Mouse (Mus musculus) v-Abl transformed pro-B cells (cell line): Measurements from ENCODE around the gene Capn1.

ENCODE experiments used
- in situ Hi-C, 2 experiments: fragments of 400-800 bp; cut with MboI; formaldehyde crosslinking; loops; one replicate each; pipeline ENCODE4 v1.15.1; 2025; ENCODE audit not compliant: unreplicated experiment in 2 of 2

The Capn1 gene

GRCm38 (mm10) chr19:6015511-6016315 lies at the start of gene Capn1:
TSS of gene Capn1 (minus strand) at chr19:6015897.
- in situ Hi-C loops, result loop anchor here (5.0 kb wide), 3 partner anchors 48 to 93 kb away; partner anchors contain the start of genes Cdc42ep2 (in 1 of the 2) and Pola2 (in 1 of the 2)

DNA sequence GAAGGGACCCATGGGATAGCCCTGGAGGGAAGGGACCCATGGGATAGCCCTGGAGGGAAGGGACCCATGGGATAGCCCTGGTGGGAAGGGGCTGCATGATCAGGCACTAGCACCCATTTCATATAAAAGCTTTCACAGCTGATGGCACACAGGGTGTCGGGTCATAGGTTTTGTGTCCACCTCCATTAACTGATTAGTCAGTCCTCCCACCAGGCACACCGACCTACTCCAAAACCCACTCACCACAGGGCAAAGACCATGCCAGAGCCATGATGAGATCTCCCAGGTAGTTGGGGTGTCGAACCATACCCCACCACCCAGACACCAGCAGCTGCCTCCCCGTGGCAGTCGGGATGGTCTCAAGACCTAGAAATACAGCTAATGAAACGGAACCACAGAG lies 47.4 kb upstream of the Capn1 start:
- in situ Hi-C loops, result no loop called here

DNA sequence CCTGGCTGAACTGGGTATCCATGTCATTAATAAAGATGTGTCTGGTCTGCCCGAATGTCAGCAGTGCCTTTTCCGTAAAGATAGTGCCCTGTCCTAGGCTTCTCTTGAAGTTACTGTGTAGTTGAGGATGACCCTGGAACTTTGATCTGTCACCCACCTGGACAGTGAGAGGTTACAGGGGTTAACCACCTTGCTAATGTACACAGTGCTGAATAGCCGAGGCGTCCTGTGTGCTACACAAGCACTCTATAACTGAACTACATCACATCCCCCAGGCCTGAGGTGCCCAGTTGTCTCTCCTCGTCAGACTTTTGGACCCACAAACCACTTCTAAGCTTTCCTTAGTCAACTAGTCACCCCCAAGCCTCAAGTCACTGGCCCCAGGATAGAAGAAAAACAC lies 46.7 kb upstream of the Capn1 start:
- in situ Hi-C loops, result no loop called here

GRCm38 (mm10) chr19:6061641-6062302 lies 46.1 kb upstream of the Capn1 start:
- in situ Hi-C loops, result no loop called here

- in situ Hi-C loops, result no loop called here
These were observed 45.4 kb upstream of the Capn1 start, which contains the start of gene Znhit2 for GRCm38 (mm10) chr19:6061021-6061533. TSS of gene Znhit2 (plus strand) at chr19:6061192.

DNA sequence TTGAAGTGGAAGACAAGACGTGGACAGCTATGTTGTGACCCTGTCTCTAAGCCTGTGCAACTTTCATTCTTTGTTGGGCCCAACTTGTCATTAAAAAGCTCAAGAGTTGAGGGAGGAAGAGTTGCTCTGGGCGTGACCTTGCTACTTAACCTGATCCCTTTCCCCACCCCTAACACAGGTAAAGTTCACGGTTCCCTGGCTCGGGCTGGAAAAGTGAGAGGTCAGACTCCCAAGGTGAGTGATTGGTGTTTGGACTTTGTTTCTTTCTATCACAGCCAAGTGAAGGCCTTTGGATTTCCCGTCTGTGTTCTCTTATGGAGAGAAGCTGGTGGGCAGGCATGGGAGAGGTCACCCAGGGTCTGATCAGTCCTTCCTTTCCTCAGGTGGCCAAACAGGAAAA lies 43.3 kb upstream of the Capn1 start:
- in situ Hi-C loops, result no loop called here

GRCm38 (mm10) chr19:6058513-6058912 lies 42.8 kb upstream of the Capn1 start:
- in situ Hi-C loops, result no loop called here

- in situ Hi-C loops, result no loop called here
These were observed 41.8 kb upstream of the Capn1 start, which contains the start of the genes Mrpl49 and Fau for GRCm38 (mm10) chr19:6057313-6058096. TSS of gene Mrpl49 (minus strand) at chr19:6057785. TSS of gene Fau (plus strand) at chr19:6057844.

- in situ Hi-C loops, result no loop called here
These were observed 41.0 kb upstream of the Capn1 start for GRCm38 (mm10) chr19:6056696-6057095.

- in situ Hi-C loops, result no loop called here
These were observed 38.6 kb upstream of the Capn1 start for GRCm38 (mm10) chr19:6054296-6054695.

- in situ Hi-C loops, result no loop called here
These were observed 36.8 kb upstream of the Capn1 start for GRCm38 (mm10) chr19:6052516-6052915.

- in situ Hi-C loops, result loop anchor here in 1 of 2 experiments (10.0 kb wide), 1 partner anchor 286 kb away; the partner anchor contains the start of gene Men1
These were observed 33.1 kb upstream of the Capn1 start for GRCm38 (mm10) chr19:6048681-6049410.

GRCm38 (mm10) chr19:6047899-6048166 lies 32.1 kb upstream of the Capn1 start:
- in situ Hi-C loops, result loop anchor here in 1 of 2 experiments (10.0 kb wide), 1 partner anchor 287 kb away; the partner anchor contains the start of gene Men1

DNA sequence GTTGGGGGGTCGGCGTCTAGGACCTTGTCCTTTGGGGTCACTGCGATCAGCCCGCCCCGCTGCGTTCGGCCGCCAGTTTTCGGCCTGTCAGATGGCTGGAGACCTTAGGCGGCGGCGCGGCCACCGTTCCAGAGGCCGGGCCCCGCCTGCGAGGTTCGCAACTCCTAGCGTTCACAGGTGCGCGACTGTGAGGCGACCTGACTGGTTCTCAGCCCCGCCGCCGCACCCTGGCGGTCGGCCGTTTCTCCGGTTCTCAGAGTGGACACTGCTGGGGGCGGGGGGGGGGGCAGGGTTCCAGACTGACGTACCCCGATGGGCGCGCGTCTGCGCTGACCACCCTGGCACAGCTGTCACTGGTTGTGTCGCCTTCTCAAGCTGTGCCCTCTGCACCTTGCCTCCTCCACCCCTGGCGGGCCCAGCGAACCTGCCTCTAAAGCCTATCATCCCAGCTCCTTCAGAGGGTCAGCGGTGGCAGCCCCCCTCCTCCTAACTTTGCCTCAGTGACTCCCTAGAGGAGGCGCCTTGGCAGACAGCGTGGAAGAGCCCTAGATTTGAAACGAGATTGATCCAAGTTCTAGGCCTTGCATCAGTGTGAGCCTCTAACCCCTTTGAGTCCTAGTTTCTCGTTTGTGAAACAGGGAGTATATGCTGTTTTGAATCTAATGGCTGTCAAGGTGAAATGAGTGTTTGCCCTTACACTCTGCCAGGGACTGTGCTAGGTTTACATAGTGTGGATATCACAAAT lies 31.6 kb upstream of the Capn1 start:
- in situ Hi-C loops, result loop anchor here in 1 of 2 experiments (10.0 kb wide), 1 partner anchor 287 kb away; the partner anchor contains the start of gene Men1

DNA sequence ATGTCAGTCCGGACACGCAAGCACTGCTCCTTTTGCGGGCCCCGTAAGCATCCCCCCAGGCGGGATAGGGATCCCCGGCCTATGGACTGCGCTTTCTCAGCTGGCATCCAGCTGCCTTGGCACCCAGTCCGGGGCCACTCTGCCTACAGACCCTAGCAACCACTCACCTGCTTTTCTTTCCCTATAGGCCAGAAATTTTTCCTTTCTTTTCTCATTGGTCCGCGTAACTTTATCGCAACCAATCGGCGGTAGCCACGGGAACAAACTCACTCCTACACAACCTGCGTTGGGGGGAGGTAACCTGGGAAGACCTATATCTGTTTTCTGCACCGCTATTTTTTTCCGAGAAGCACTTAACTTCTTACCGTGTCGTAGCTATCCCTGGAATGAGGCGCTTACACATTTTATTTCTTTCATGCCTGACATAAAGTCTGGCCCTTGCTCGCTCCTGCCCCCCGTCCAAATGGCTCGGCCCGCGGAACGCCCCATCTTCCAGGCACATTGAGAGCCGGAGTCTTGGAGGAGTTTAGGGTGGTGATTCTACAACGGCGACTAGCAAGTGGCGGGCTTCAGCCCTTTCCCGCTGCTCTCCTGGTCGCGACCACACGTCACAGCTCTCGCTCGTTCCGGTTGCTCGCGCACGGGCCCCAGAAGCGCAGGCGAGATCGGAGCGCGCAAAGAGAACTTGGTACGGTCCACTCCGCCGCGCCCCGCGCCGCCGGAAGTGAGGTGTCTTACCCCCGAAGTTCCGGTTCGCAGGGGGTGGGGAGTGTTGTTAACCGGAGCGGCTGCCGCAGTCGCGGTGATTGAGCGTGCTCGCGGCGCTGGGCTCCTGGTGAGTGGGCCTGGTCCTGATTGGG lies 30.8 kb upstream of the Capn1 start, which contains the start of gene Syvn1:
TSS of gene Syvn1 (plus strand) at position 283 of the 860 bp plus-strand sequence.
- in situ Hi-C loops, result loop anchor here in 1 of 2 experiments (10.0 kb wide), 1 partner anchor 288 kb away; the partner anchor contains the start of gene Men1

DNA sequence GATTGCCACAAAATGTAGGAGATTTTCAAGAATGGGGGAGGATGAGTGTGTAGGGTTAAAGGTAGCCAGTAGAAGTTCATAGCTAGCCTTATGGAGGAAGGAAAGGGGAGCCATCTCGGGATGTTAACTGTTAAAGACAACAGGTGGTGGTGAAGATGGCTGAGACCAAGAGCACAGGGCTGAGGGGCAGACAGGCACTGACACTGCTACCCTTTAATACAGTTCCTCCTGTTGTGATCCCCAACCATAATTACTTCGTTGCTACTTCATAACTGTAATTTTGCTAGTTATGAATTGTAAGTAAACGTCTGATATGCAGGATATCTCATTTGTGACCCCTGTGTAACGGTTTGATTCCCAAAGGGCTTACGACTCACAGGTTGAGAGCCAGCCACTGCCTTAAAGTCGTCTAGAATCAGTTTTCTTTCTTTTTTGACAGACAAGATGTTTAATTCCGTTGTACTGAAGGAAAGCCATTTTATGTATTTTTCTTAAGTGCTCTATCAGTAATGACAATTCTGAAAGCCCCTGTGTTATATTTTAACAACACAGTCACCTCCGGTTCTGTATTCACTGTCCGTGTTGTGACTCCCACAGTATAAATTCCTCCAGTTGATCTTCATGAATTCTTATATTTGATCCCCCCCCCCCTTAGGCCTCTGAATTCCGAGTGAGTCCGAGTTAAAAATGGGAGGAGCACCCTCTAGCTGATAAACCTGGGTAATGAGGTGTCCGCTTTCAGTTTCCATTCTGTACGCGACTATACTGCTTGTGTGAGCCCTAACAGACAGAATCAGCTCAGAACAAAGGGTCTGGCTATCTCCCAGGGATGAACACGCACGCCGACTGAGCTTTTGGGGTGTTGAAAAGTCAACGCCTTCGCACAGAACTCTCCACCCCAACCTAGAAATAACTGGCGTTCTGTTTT lies 29.9 kb upstream of the Capn1 start:
- in situ Hi-C loops, result loop anchor here in 1 of 2 experiments (10.0 kb wide), 1 partner anchor 289 kb away; the partner anchor contains the start of gene Men1

- in situ Hi-C loops, result loop anchor here in 1 of 2 experiments (10.0 kb wide), 1 partner anchor 291 kb away; the partner anchor contains the start of gene Men1
These were observed 28.4 kb upstream of the Capn1 start for GRCm38 (mm10) chr19:6044102-6044501.
